Mouse (Mus musculus): ENCODE measurements around the gene Scgb1b2.

The Scgb1b2 gene

GRCm38 (mm10) chr7:31291721-31292120 is at the start of gene Scgb1b2:
Gene Scgb1b2 (minus strand): TSS chr7:31291821.
- no peak for DNase-seq

GRCm38 (mm10) chr7:31290208-31290607 is 1.4 kb downstream of the Scgb1b2 start, which contains the start of gene Scgb2b2:
Gene Scgb2b2 (plus strand): TSS chr7:31290508.
- DNase-seq = no peak

Measured in lung, postnatal 36 days (tissue).